Mouse (Mus musculus) heart, postnatal 0 days (tissue): Measurements from ENCODE around the gene Nes. TPM values are rescaled to one million over a fixed set of nuclear protein-coding genes. Genes with fewer than 3 reads are reported as not detected.
A peak's percentile ranks its signal among the peaks of the same experiment; 100 is the strongest.

Experiments
- ATAC-seq: fragments of 200-750 bp; cut with Nextera tagmentation; 2 replicates; pipeline ENCODE4 v1.8.0; 2017; ENCODE audit warnings: low read depth, moderate number of reproducible peaks, moderate library complexity; ENCODE audit not compliant: insufficient read depth
- DNase-seq: peaks from one replicate; pipeline ENCODE4 v3.0.0-alpha.2; 2016; ENCODE audit warnings: low spot score
- H3K27ac ChIP-seq: fragments of 300-500 bp; sonication (generic); 2 replicates; pipeline ENCODE4 v1.5.1; 2014; ENCODE audit warnings: low read depth, mild to moderate bottlenecking
- H3K27me3 ChIP-seq: fragments of 300-500 bp; sonication (generic); 2 replicates; pipeline ENCODE4 v1.6.1; 2014; ENCODE audit warnings: low read length, mixed read lengths; ENCODE audit not compliant: control insufficient read depth, insufficient read depth
- H3K36me3 ChIP-seq: fragments of 300-500 bp; sonication (generic); replicated peaks from 2 replicates; pipeline ENCODE4 v1.6.1; 2014; ENCODE audit warnings: low read length, mixed read lengths; ENCODE audit not compliant: control insufficient read depth, insufficient read depth
- H3K4me1 ChIP-seq: fragments of 300-500 bp; sonication (generic); 2 replicates; pipeline ENCODE4 v1.6.1; 2014; ENCODE audit warnings: antibody characterized with exemption; ENCODE audit not compliant: control insufficient read depth, insufficient read depth
- H3K4me2 ChIP-seq: fragments of 300-500 bp; sonication (generic); 2 replicates; pipeline ENCODE4 v1.6.1; 2014; ENCODE audit warnings: low read depth, mild to moderate bottlenecking, low read length, moderate library complexity
- H3K4me3 ChIP-seq: fragments of 300-500 bp; sonication (generic); 2 replicates; pipeline ENCODE4 v1.5.1; 2014; ENCODE audit warnings: low read depth, low read length
- H3K9ac ChIP-seq: fragments of 300-500 bp; sonication (generic); replicated peaks from 2 replicates; pipeline ENCODE4 v1.6.1; 2014; ENCODE audit warnings: low read depth, low read length, mixed read lengths
- H3K9me3 ChIP-seq: fragments of 300-500 bp; sonication (generic); replicated peaks from 2 replicates; pipeline ENCODE4 v1.6.1; 2016; ENCODE audit warnings: low read length; ENCODE audit not compliant: control insufficient read depth
- CTCF ChIP-seq: IDR thresholded peaks from 2 replicates; pipeline ENCODE4 v1.5.1; 2016; ENCODE audit warnings: antibody characterized with exemption, control low read depth, low read depth
- EP300 ChIP-seq: IDR thresholded peaks from 2 replicates; pipeline ENCODE4 v1.6.1; 2016; ENCODE audit warnings: antibody characterized with exemption, low read depth
- WGBS: fragments of 180-500 bp; shearing (Covaris S2); extraction: QIAGEN DNeasy Blood & Tissue Kit; methylation state at CpG from one replicate; pipeline ENCODE4 v1.1.7; 2014; 5-methylcytosine and 5-hydroxymethylcytosine counted together
- polyA plus RNA-seq: library from polyadenylated mRNA; unstranded; fragments of >200 nt; fragmentation: Nextera tagmentation; extraction: Ambion mirVana; gene quantifications from 2 replicates; pipeline ENCODE4 v1.2.1, GENCODE M21; 2015
- total RNA-seq: library from RNA; depleted of rRNA; stranded (reverse); fragments of >200 nt; gene quantifications from 2 replicates; pipeline ENCODE4 v1.2.3, GENCODE M21; 2014; ENCODE audit warnings: low replicate concordance

Gene Nes
- total and polyA plus RNA-seq, 2 experiments from 2014 or later: 9.9 to 35.7 TPM

GRCm38 (mm10) chr3:87981214-87981760 lies 10.4 kb downstream of the Nes start:
- Histone ChIP-seq H3K9me3 (no peaks in the 10 kb centered on the region), H3K4me3 (no peak overlapping the region), H3K27me3 (no peaks in the 10 kb centered on the region), H3K36me3 (no peaks in the 10 kb centered on the region), H3K4me1 (peaks cover 44% of the 10 kb centered on the region), H3K4me2 (no peak overlapping the region), H3K9ac (no peak overlapping the region), H3K27ac (peak overlapping the region; percentile 91; the same call in 1 of the 2 replicates)
- ATAC-seq (no peak), DNase-seq (no peak)
- 79% methylated on average over 6 of the region's 6 CpGs for WGBS
- no peak for TF ChIP-seq EP300
- TF ChIP-seq CTCF: no peak

GRCm38 (mm10) chr3:87981894-87982835 lies 11.3 kb downstream of the Nes start:
- Histone ChIP-seq H3K4me2 (peak overlapping the region; percentile 37; the same call in 1 of the 2 replicates), H3K27me3 (no peaks in the 10 kb centered on the region), H3K36me3 (no peaks in the 10 kb centered on the region), H3K4me1 (peaks cover 48% of the 10 kb centered on the region), H3K27ac (peak overlapping the region; percentile 91), H3K9me3 (no peaks in the 10 kb centered on the region), H3K9ac (peak overlapping the region; percentile 43; the same call in 1 of the 2 replicates), H3K4me3 (no peak overlapping the region)
- peak; percentile 52 for DNase-seq
- WGBS: 30% methylated on average over 12 of the region's 12 CpGs
- TF ChIP-seq CTCF: no peak
- TF ChIP-seq EP300: no peak
- ATAC-seq: peak; percentile 70

- Histone ChIP-seq H3K4me1 (peaks cover 56% of the 10 kb centered on the region), H3K9ac (peak overlapping the region; percentile 43), H3K9me3 (no peaks in the 10 kb centered on the region), H3K27ac (peak overlapping the region; percentile 91), H3K4me3 (no peak overlapping the region), H3K36me3 (no peaks in the 10 kb centered on the region), H3K27me3 (peaks cover 3% of the 10 kb centered on the region; the same call in 1 of the 2 replicates), H3K4me2 (peak overlapping the region; percentile 37)
- ATAC-seq (peak; percentile 66), DNase-seq (peak; percentile 83)
- TF ChIP-seq EP300 (peak; percentile 70), CTCF (no peak)
- 12% methylated on average over 13 of the region's 13 CpGs for WGBS
Observed at GRCm38 (mm10) chr3:87982836-87983601, 12.1 kb downstream of the Nes start.

GRCm38 (mm10) chr3:87983627-87984026 lies 12.7 kb downstream of the Nes start:
- Histone ChIP-seq H3K4me1 (peaks cover 57% of the 10 kb centered on the region), H3K9me3 (no peaks in the 10 kb centered on the region), H3K9ac (0 out of 2 replicates have a peak overlapping the region, but pooled peaks have one; percentile 24), H3K27me3 (peaks cover 8% of the 10 kb centered on the region), H3K4me3 (no peak overlapping the region), H3K36me3 (no peaks in the 10 kb centered on the region), H3K4me2 (peak overlapping the region; percentile 37), H3K27ac (peak overlapping the region; percentile 91; the same call in 1 of the 2 replicates)
- no peak for DNase-seq
- TF ChIP-seq EP300: no peak
- no peak for TF ChIP-seq CTCF
- 52% methylated on average over 6 of the region's 6 CpGs for WGBS
- no peak for ATAC-seq

- H3K9me3 ChIP-seq: no peaks in the 10 kb centered on the region
- TF ChIP-seq EP300: no peak
- TF ChIP-seq CTCF: no peak
- H3K27ac ChIP-seq: 0 out of 2 replicates have a peak overlapping the region, but pooled peaks have one; percentile 91
- H3K27me3 ChIP-seq: peaks cover 13% of the 10 kb centered on the region
- H3K4me3 ChIP-seq: no peak overlapping the region
- H3K4me2 ChIP-seq: no peak overlapping the region
- H3K4me1 ChIP-seq: peaks cover 57% of the 10 kb centered on the region
- no peaks in the 10 kb centered on the region for H3K36me3 ChIP-seq
- DNase-seq (no peak), ATAC-seq (no peak)
- H3K9ac ChIP-seq: no peak overlapping the region
- 16% methylated on average over 3 of the region's 3 CpGs for WGBS
Observed at GRCm38 (mm10) chr3:87984094-87984493, 13.2 kb downstream of the Nes start.
